Mouse (Mus musculus) liver, adult 2 months (tissue): ENCODE measurements around the gene Zdhhc17. TPM values are rescaled to one million over a fixed set of nuclear protein-coding genes. Genes with fewer than 3 reads are reported as not detected.
A peak's percentile ranks its signal among the peaks of the same experiment; 100 is the strongest.

Source experiments
- DNase-seq: peaks from one replicate; pipeline ENCODE4 v3.0.0-alpha.2; 2011; ENCODE audit warnings: low read depth, low spot score; ENCODE audit errors: extremely low read depth
- H3K27ac ChIP-seq: fragments of 200-500 bp; replicated peaks from 2 replicates; pipeline ENCODE4 v1.5.1; 2012; ENCODE audit warnings: low read depth, mild to moderate bottlenecking, control low read depth, inconsistent platforms, low read length; ENCODE audit not compliant: insufficient read depth
- H3K27me3 ChIP-seq: fragments of 200-500 bp; 2 replicates; pipeline ENCODE4 v1.6.1; 2012; ENCODE audit warnings: mild to moderate bottlenecking, moderate library complexity, low read length, inconsistent platforms; ENCODE audit not compliant: control insufficient read depth, insufficient read depth
- H3K36me3 ChIP-seq: fragments of 200-500 bp; 2 replicates; pipeline ENCODE4 v1.6.1; 2012; ENCODE audit warnings: low read length, inconsistent platforms; ENCODE audit not compliant: control insufficient read depth, insufficient read depth
- H3K4me1 ChIP-seq: fragments of 200-500 bp; 2 replicates; pipeline ENCODE4 v1.6.1; 2011; ENCODE audit warnings: low read length; ENCODE audit not compliant: control insufficient read depth, insufficient read depth
- H3K4me3 ChIP-seq: fragments of 200-500 bp; 2 replicates; pipeline ENCODE4 v1.5.1; 2011; ENCODE audit warnings: low read depth, mild to moderate bottlenecking, control low read depth, low read length, moderate library complexity; ENCODE audit not compliant: insufficient read depth
- H3K79me2 ChIP-seq: fragments of 200-500 bp; 2 replicates; pipeline ENCODE4 v1.6.1; 2012; ENCODE audit warnings: inconsistent platforms, mild to moderate bottlenecking, low read length, moderate library complexity; ENCODE audit not compliant: control insufficient read depth, insufficient read depth
- H3K9ac ChIP-seq: fragments of 200-500 bp; 2 replicates; pipeline ENCODE4 v1.6.1; 2012; ENCODE audit warnings: low read depth, mild to moderate bottlenecking, control low read depth, inconsistent platforms, low read length
- CTCF ChIP-seq: fragments of 200-500 bp; IDR thresholded peaks from 2 replicates; pipeline ENCODE4 v1.5.1; 2011; ENCODE audit warnings: low read depth, low read length, control low read depth
- POLR2A ChIP-seq: fragments of 200-500 bp; IDR thresholded peaks from 2 replicates; pipeline ENCODE4 v1.6.1; 2011; ENCODE audit warnings: low read length, control low read depth; ENCODE audit not compliant: insufficient read depth; ENCODE audit errors: extremely low read depth
- WGBS: fragments of 180-500 bp; shearing (Covaris S2); methylation state at CpG from one replicate; pipeline ENCODE4 v1.1.7; 2018; 5-methylcytosine and 5-hydroxymethylcytosine counted together
- polyA plus RNA-seq: library from polyadenylated mRNA; depleted of rRNA; stranded (reverse); fragments of >200 nt; gene quantifications from 2 replicates; pipeline ENCODE4 v1.2.3, GENCODE M21; 2012
- total RNA-seq: library from RNA; depleted of rRNA; stranded (reverse); fragments of >200 nt; gene quantifications from 2 replicates; pipeline ENCODE4 v1.2.3, GENCODE M21; 2014

Zdhhc17 gene
- total and polyA plus RNA-seq, 2 experiments, result 6.3 to 17.7 TPM

GRCm38 (mm10) chr10:110976046-110976445 is 33.9 kb downstream of the Zdhhc17 start:
- Histone ChIP-seq H3K4me3 (no peak overlapping the region), H3K79me2 (peaks cover 3% of the 10 kb centered on the region; the same call in 1 of the 2 replicates), H3K4me1 (peaks cover 6% of the 10 kb centered on the region; the same call in 1 of the 2 replicates), H3K9ac (no peak overlapping the region), H3K36me3 (peaks cover 24% of the 10 kb centered on the region), H3K27ac (no peak overlapping the region), H3K27me3 (no peaks in the 10 kb centered on the region)
- DNase-seq, result peak; percentile 13
- TF ChIP-seq POLR2A, result no peak
- peak; percentile 59 for TF ChIP-seq CTCF
- 13% methylated on average over 1 of the region's 1 CpGs for WGBS

GRCm38 (mm10) chr10:110974885-110975284 is 35.1 kb downstream of the Zdhhc17 start:
- H3K27me3 ChIP-seq, result no peaks in the 10 kb centered on the region
- peaks cover 6% of the 10 kb centered on the region; the same call in 1 of the 2 replicates for H3K4me1 ChIP-seq
- TF ChIP-seq POLR2A (no peak), CTCF (no peak)
- WGBS, result 95% methylated on average over 1 of the region's 1 CpGs
- no peak overlapping the region for H3K4me3 ChIP-seq
- no peak for DNase-seq
- H3K9ac ChIP-seq, result no peak overlapping the region
- no peak overlapping the region for H3K27ac ChIP-seq
- peaks cover 21% of the 10 kb centered on the region for H3K36me3 ChIP-seq
- H3K79me2 ChIP-seq, result 0 out of 2 replicates have a peak, but pooled peaks cover under 1% of the 10 kb centered on the region

GRCm38 (mm10) chr10:110974463-110974862 is 35.5 kb downstream of the Zdhhc17 start:
- 42% methylated on average over 3 of the region's 3 CpGs for WGBS

GRCm38 (mm10) chr10:110971998-110972397 is 37.9 kb downstream of the Zdhhc17 start:
- 73% methylated on average over 9 of the region's 9 CpGs for WGBS
- Histone ChIP-seq H3K4me3 (no peak overlapping the region), H3K79me2 (no peaks in the 10 kb centered on the region), H3K4me1 (peaks cover 6% of the 10 kb centered on the region; the same call in 1 of the 2 replicates), H3K9ac (no peak overlapping the region), H3K27me3 (no peaks in the 10 kb centered on the region), H3K36me3 (peaks cover 16% of the 10 kb centered on the region), H3K27ac (no peak overlapping the region)
- DNase-seq, result no peak
- TF ChIP-seq POLR2A (no peak), CTCF (no peak)

More at GRCm38 (mm10) chr10:110974463-110974862, 35.5 kb downstream of the Zdhhc17 start:
- H3K27me3 ChIP-seq, result no peaks in the 10 kb centered on the region
- peaks cover 6% of the 10 kb centered on the region; the same call in 1 of the 2 replicates for H3K4me1 ChIP-seq
- H3K9ac ChIP-seq, result no peak overlapping the region
- H3K36me3 ChIP-seq, result peaks cover 17% of the 10 kb centered on the region
- peak; percentile 59 for TF ChIP-seq CTCF
- TF ChIP-seq POLR2A, result no peak
- H3K79me2 ChIP-seq, result no peaks in the 10 kb centered on the region
- H3K4me3 ChIP-seq, result no peak overlapping the region
- no peak overlapping the region for H3K27ac ChIP-seq
- peak; percentile 28 for DNase-seq

GRCm38 (mm10) chr10:110971483-110971882 is 38.5 kb downstream of the Zdhhc17 start:
- peaks cover 15% of the 10 kb centered on the region for H3K36me3 ChIP-seq
- H3K4me3 ChIP-seq, result no peak overlapping the region
- DNase-seq, result no peak
- no peak overlapping the region for H3K27ac ChIP-seq
- no peak overlapping the region for H3K9ac ChIP-seq
- 81% methylated on average over 6 of the region's 6 CpGs for WGBS
- peaks cover 6% of the 10 kb centered on the region; the same call in 1 of the 2 replicates for H3K4me1 ChIP-seq
- H3K79me2 ChIP-seq, result no peaks in the 10 kb centered on the region
- no peak for TF ChIP-seq CTCF
- no peak for TF ChIP-seq POLR2A
- H3K27me3 ChIP-seq, result no peaks in the 10 kb centered on the region

GRCm38 (mm10) chr10:110971044-110971443 is 38.9 kb downstream of the Zdhhc17 start:
- 16% methylated on average over 3 of the region's 3 CpGs for WGBS
- Histone ChIP-seq H3K4me3 (no peak overlapping the region), H3K79me2 (no peaks in the 10 kb centered on the region), H3K4me1 (peaks cover 6% of the 10 kb centered on the region; the same call in 1 of the 2 replicates), H3K27ac (no peak overlapping the region), H3K36me3 (peaks cover 15% of the 10 kb centered on the region), H3K9ac (no peak overlapping the region), H3K27me3 (no peaks in the 10 kb centered on the region)
- TF ChIP-seq POLR2A, result no peak
- TF ChIP-seq CTCF, result no peak
- DNase-seq, result peak; percentile 70
